Mouse (Mus musculus) CH12.LX (cell line): ENCODE measurements around the gene Bcas3. TPM values are rescaled to one million over a fixed set of nuclear protein-coding genes. Genes with fewer than 3 reads are reported as not detected.

Source experiments
- DNase-seq: peaks from one replicate; pipeline ENCODE4 v3.0.0-alpha.2; 2013; ENCODE audit errors: extremely low read depth
- H3K27ac ChIP-seq: 2 replicates; pipeline ENCODE4 v1.5.1; 2012; ENCODE audit warnings: low read depth, mild to moderate bottlenecking, control low read depth, moderate library complexity; ENCODE audit not compliant: insufficient read depth
- H3K27me3 ChIP-seq: replicated peaks from 2 replicates; pipeline ENCODE3; 2012; ENCODE audit warnings: inconsistent platforms
- H3K36me3 ChIP-seq, 2 experiments: replicated peaks in 1 of 2; 2 replicates each; pipeline versions ENCODE3 to v1.6.1; 2012; ENCODE audit warnings: inconsistent platforms in 1 of 2, low read length in 1 of 2, mild to moderate bottlenecking in 1 of 2, mixed read lengths in 1 of 2, moderate library complexity in 1 of 2; ENCODE audit not compliant: control insufficient read depth in 1 of 2, insufficient read depth in 1 of 2
- H3K4me1 ChIP-seq, 2 experiments: 2 replicates each; pipeline ENCODE4 v1.6.1; 2012; ENCODE audit warnings: inconsistent platforms in 1 of 2, moderate library complexity in 1 of 2; ENCODE audit not compliant: insufficient read depth in 2 of 2, control insufficient read depth in 1 of 2
- H3K4me2 ChIP-seq: 2 replicates; pipeline ENCODE4 v1.6.1; 2012; ENCODE audit warnings: low read depth, mild to moderate bottlenecking, control low read depth; ENCODE audit not compliant: poor library complexity, insufficient read depth, severe bottlenecking
- H3K4me3 ChIP-seq, 3 experiments: fragments of 150-350 bp in 1 of 3; sonication (generic) in 1 of 3; replicated peaks in 1 of 3; 2 replicates each; pipeline versions ENCODE3 to v1.5.1; 2011 to 2012; ENCODE audit warnings: low read depth in 2 of 3, low read length in 2 of 3, mild to moderate bottlenecking in 2 of 3, moderate library complexity in 2 of 3, control low read depth in 1 of 3, improper control_type of control experiment in 1 of 3, inconsistent platforms in 1 of 3, mixed read lengths in 1 of 3; ENCODE audit not compliant: poor library complexity in 1 of 3
- H3K79me2 ChIP-seq: replicated peaks from 2 replicates; pipeline ENCODE4 v1.6.1; 2012; ENCODE audit warnings: mild to moderate bottlenecking, moderate library complexity; ENCODE audit not compliant: control insufficient read depth, poor library complexity, insufficient read depth, severe bottlenecking; ENCODE audit errors: extremely low read depth
- H3K9ac ChIP-seq: 2 replicates; pipeline ENCODE4 v1.6.1; 2012; ENCODE audit warnings: low read depth, mild to moderate bottlenecking, control low read depth, moderate library complexity; ENCODE audit not compliant: insufficient read depth
- H3K9me3 ChIP-seq: replicated peaks from 2 replicates; pipeline ENCODE3; 2012; ENCODE audit warnings: low read length, inconsistent platforms, mixed read lengths
- CHD1 ChIP-seq: IDR thresholded peaks from 2 replicates; pipeline ENCODE4 v1.6.1; 2012; ENCODE audit warnings: low read depth, low read length, improper control_type of control experiment, inconsistent platforms
- CHD2 ChIP-seq: IDR thresholded peaks from 2 replicates; pipeline ENCODE4 v1.6.1; 2011; ENCODE audit warnings: low read length, improper control_type of control experiment
- CTCF ChIP-seq, 2 experiments: IDR thresholded peaks in 1 of 2; conservative IDR thresholded peaks in 1 of 2; 2 replicates each; pipeline ENCODE4 v1.5.1; 2011 to 2012; ENCODE audit warnings: low read depth in 2 of 2, low read length in 2 of 2, improper control_type of control experiment in 1 of 2, inconsistent platforms in 1 of 2, mild to moderate bottlenecking in 1 of 2, moderate library complexity in 1 of 2
- EP300 ChIP-seq: IDR thresholded peaks from 2 replicates; pipeline ENCODE4 v1.6.1; 2011; ENCODE audit warnings: low read length, improper control_type of control experiment
- ETS1 ChIP-seq: conservative IDR thresholded peaks from 2 replicates; pipeline ENCODE4 v1.6.1; 2012; ENCODE audit warnings: low read depth, mild to moderate bottlenecking, inconsistent platforms, low read length, improper control_type of control experiment, moderate library complexity
- JUN ChIP-seq: IDR thresholded peaks from 2 replicates; pipeline ENCODE4 v1.6.1; 2011; ENCODE audit warnings: low read depth, mild to moderate bottlenecking, low read length, improper control_type of control experiment, moderate library complexity; ENCODE audit not compliant: insufficient read depth
- MEF2A ChIP-seq: IDR thresholded peaks from 2 replicates; pipeline ENCODE4 v1.6.1; 2014; ENCODE audit warnings: low read depth, mild to moderate bottlenecking, inconsistent platforms, low read length, improper control_type of control experiment, borderline replicate concordance
- PAX5 ChIP-seq: IDR thresholded peaks from 2 replicates; pipeline ENCODE4 v1.6.1; 2012; ENCODE audit warnings: low read length, inconsistent platforms, mixed read lengths
- POLR2A ChIP-seq: IDR thresholded peaks from 2 replicates; pipeline ENCODE4 v1.6.1; 2011; ENCODE audit warnings: low read depth, mild to moderate bottlenecking, improper control_type of control experiment, low read length
- RAD21 ChIP-seq: IDR thresholded peaks from 2 replicates; pipeline ENCODE4 v1.6.1; 2011; ENCODE audit warnings: low read depth, mild to moderate bottlenecking, low read length, improper control_type of control experiment, moderate library complexity
- RCOR1 ChIP-seq: conservative IDR thresholded peaks from 2 replicates; pipeline ENCODE4 v1.6.1; 2012; ENCODE audit warnings: low read depth, mild to moderate bottlenecking, inconsistent platforms, low read length, improper control_type of control experiment
- SMC3 ChIP-seq: IDR thresholded peaks from 2 replicates; pipeline ENCODE4 v1.6.1; 2011; ENCODE audit warnings: low read depth, low read length, improper control_type of control experiment
- TBP ChIP-seq: conservative IDR thresholded peaks from 2 replicates; pipeline ENCODE4 v1.6.1; 2011; ENCODE audit warnings: low read depth, low read length, improper control_type of control experiment
- USF2 ChIP-seq: conservative IDR thresholded peaks from 2 replicates; pipeline ENCODE4 v1.6.1; 2011; ENCODE audit warnings: low read depth, low read length, improper control_type of control experiment
- ZMIZ1 ChIP-seq: IDR thresholded peaks from 2 replicates; pipeline ENCODE4 v1.6.1; 2012; ENCODE audit warnings: low read depth, mild to moderate bottlenecking, inconsistent platforms, low read length, improper control_type of control experiment
- dilution Hi-C: fragments of 300-500 bp; cut with MboI; formaldehyde crosslinking; loops from 2 replicates; pipeline ENCODE4 v1.14.3; 2020; ENCODE audit warnings: low sequenced_read_pairs; ENCODE audit not compliant: extremely low pct_unique_long_range_greater_than_20kb, extremely low pct_ligation_motif_present
- in situ Hi-C: fragments of 300-500 bp; cut with MboI; formaldehyde crosslinking; loops from 3 replicates; pipeline ENCODE4 v1.14.3; 2019; ENCODE audit warnings: low sequenced_read_pairs, low pct_ligation_motif_present, low pct_unique_long_range_greater_than_20kb, mixed read lengths
- polyA plus RNA-seq: library from polyadenylated mRNA; unstranded; fragments of >175 nt; gene quantifications from 2 replicates; pipeline ENCODE4 v1.2.1, GENCODE M21; 2012; ENCODE audit warnings: low read depth; ENCODE audit not compliant: insufficient read length
- total RNA-seq, 2 experiments: library from RNA; depleted of rRNA; stranded (reverse); fragments of 300-350 nt in 1 of 2; fragments of >200 nt in 1 of 2; gene quantifications; 2 replicates each; pipeline ENCODE4 v1.2.3; 2012 to 2014

The Bcas3 gene
- total and polyA plus RNA-seq, 3 experiments: 8.2 to 21.3 (median 9.7) TPM

- in situ Hi-C loops (loop anchor here (10.0 kb wide), 2 partner anchors 305 to 345 kb away; partner anchors contain the start of gene 1700125H20Rik), dilution Hi-C loops (no loop called here)
- H3K36me3 ChIP-seq: no peaks in the 10 kb centered on the region
- TF ChIP-seq CTCF (conservative IDR thresholded peaks at IDR 0.05 in 1 of 2, IDR thresholded peaks at IDR 0.05 in 1 of 2; ENCODE audit: low read depth in 2 of 2, low read length in 2 of 2) (peak in 1 of 2 experiments; percentile 41; a peak in 2 of 4 replicates), SMC3 (peak; percentile 20), USF2 (no peak), RAD21 (peak; percentile 8)
- no peaks in the 10 kb centered on the region for H3K27me3 ChIP-seq
- no peak for DNase-seq
- H3K4me2 ChIP-seq: no peak overlapping the region
- no peak overlapping the region for H3K27ac ChIP-seq
- H3K4me1 ChIP-seq: peaks cover 0 to 28% of the 10 kb centered on the region in 2 experiments; a peak in 3 of 4 replicates
- no peaks in the 10 kb centered on the region for H3K9me3 ChIP-seq
- no peak overlapping the region for H3K9ac ChIP-seq
- no peaks in the 10 kb centered on the region for H3K79me2 ChIP-seq
- H3K4me3 ChIP-seq: no peak overlapping the region
Observed at GRCm38 (mm10) chr11:85520236-85520635, 167.3 kb downstream of the Bcas3 start.

GRCm38 (mm10) chr11:85520996-85521395, 168.0 kb downstream of the Bcas3 start:
- Histone ChIP-seq H3K9me3 (no peaks in the 10 kb centered on the region), H3K27ac (no peak overlapping the region), H3K4me1 (peaks cover 0 to 28% of the 10 kb centered on the region in 2 experiments), H3K4me3 (no peak overlapping the region), H3K4me2 (no peak overlapping the region), H3K27me3 (no peaks in the 10 kb centered on the region), H3K79me2 (no peaks in the 10 kb centered on the region), H3K9ac (no peak overlapping the region), H3K36me3 (no peaks in the 10 kb centered on the region)
- in situ Hi-C loops (loop anchor here (10.0 kb wide), 2 partner anchors 304 to 346 kb away; partner anchors contain the start of gene 1700125H20Rik), dilution Hi-C loops (no loop called here)
- TF ChIP-seq TBP: no peak
- peak; percentile 27; the same call in 1 of the 2 replicates for TF ChIP-seq EP300
- no peak for TF ChIP-seq PAX5
- no peak for TF ChIP-seq CHD1
- TF ChIP-seq RCOR1: no peak
- TF ChIP-seq ETS1: peak; percentile 76
- no peak for TF ChIP-seq JUN
- peak; percentile 44; the same call in 1 of the 2 replicates for TF ChIP-seq MEF2A
- no peak for TF ChIP-seq ZMIZ1
- peak; percentile 58 for DNase-seq

GRCm38 (mm10) chr11:85523646-85524045, 170.7 kb downstream of the Bcas3 start:
- Histone ChIP-seq H3K27ac (no peak overlapping the region), H3K4me3 (no peak overlapping the region), H3K4me1 (peaks cover 0 to 23% of the 10 kb centered on the region in 2 experiments), H3K9me3 (no peaks in the 10 kb centered on the region), H3K4me2 (no peak overlapping the region), H3K79me2 (no peaks in the 10 kb centered on the region), H3K9ac (peak overlapping the region; percentile 28; the same call in 1 of the 2 replicates), H3K27me3 (no peaks in the 10 kb centered on the region), H3K36me3 (no peaks in the 10 kb centered on the region)
- in situ Hi-C loops: loop anchor here (10.0 kb wide), 2 partner anchors 301 to 349 kb away; partner anchors contain the start of gene 1700125H20Rik
- dilution Hi-C loops: no loop called here
- TF ChIP-seq CHD2 (no peak), EP300 (no peak), ZMIZ1 (no peak), POLR2A (no peak), SMC3 (no peak)
- no peak for DNase-seq
